Mouse (Mus musculus): ENCODE measurements around the gene Chrna9. TPM values are rescaled to one million over a fixed set of nuclear protein-coding genes. Genes with fewer than 3 reads are reported as not detected.

Chrna9 gene
- 1 to 10 TPM in 1 of 2 experiments, under 1 TPM in 1; 0.93 to 1.0 TPM for polyA plus RNA-seq (2017; shearing (Covaris generic))

GRCm38 (mm10) chr5:65934783-65935182 is at the start of gene Chrna9:
Gene Chrna9, plus strand, starts transcription at chr5:65934921.

GRCm38 (mm10) chr5:66004134-66004925 is 69.6 kb downstream of the Chrna9 start, which contains the start of gene 9130230L23Rik:
Gene 9130230L23Rik, minus strand, starts transcription at chr5:66004285.

Other genes with a start within 250 kb of the Chrna9 start
- 100 to 1,000 TPM; 110 to 158 TPM for gene Pds5a, start 236.6 kb upstream of the Chrna9 start, polyA plus RNA-seq (2017; shearing (Covaris generic))
- gene N4bp2, start 171.4 kb upstream of the Chrna9 start, polyA plus RNA-seq (2017; shearing (Covaris generic)): 10 to 100 TPM in 1 of 2 experiments, 1 to 10 TPM in 1; 9.6 to 15.6 TPM
- gene Rhoh, start 73.7 kb upstream of the Chrna9 start, polyA plus RNA-seq (2017; shearing (Covaris generic)): 100 to 1,000 TPM; 180 to 324 TPM
- gene 9130230L23Rik, start 69.4 kb downstream of the Chrna9 start, polyA plus RNA-seq (2017; shearing (Covaris generic)): under 1 TPM in 1 of 2 experiments, not detected in 1; 0.96 TPM
- 1 to 10 TPM in 1 of 2 experiments, under 1 TPM in 1; 0.60 to 2.8 TPM for gene Rbm47, start 238.2 kb downstream of the Chrna9 start, polyA plus RNA-seq (2017; shearing (Covaris generic))

Data from activated CD4-positive, CD25-positive, alpha-beta regulatory T cell (primary cell).